Mouse (Mus musculus) heart, embryonic 10.5 days (tissue): ENCODE measurements at regions not wholly inside any gene's neighbourhood (a gene's known extent, or its start where the extent isn't known, plus 50 kb on each side); places are given as distances from the start of the nearest gene placed in this dataset.
A peak's percentile ranks its signal among the peaks of the same experiment; 100 is the strongest.

Source experiments
- DNase-seq: peaks from one replicate; pipeline ENCODE4 v3.0.0-alpha.2; 2017; ENCODE audit warnings: low spot score
- H3K27ac ChIP-seq: fragments of 300-500 bp; sonication (generic); 2 replicates; pipeline ENCODE4 v1.5.1; 2016; ENCODE audit warnings: mild to moderate bottlenecking
- H3K27me3 ChIP-seq: fragments of 300-500 bp; sonication (generic); 2 replicates; pipeline ENCODE4 v1.6.1; 2016; ENCODE audit warnings: mild to moderate bottlenecking; ENCODE audit not compliant: poor library complexity, insufficient read depth, severe bottlenecking
- H3K36me3 ChIP-seq: fragments of 300-500 bp; sonication (generic); 2 replicates; pipeline ENCODE4 v1.6.1; 2016; ENCODE audit warnings: mild to moderate bottlenecking, moderate library complexity
- H3K4me1 ChIP-seq: fragments of 300-500 bp; sonication (generic); 2 replicates; pipeline ENCODE4 v1.6.1; 2016; ENCODE audit warnings: mild to moderate bottlenecking
- H3K4me3 ChIP-seq: fragments of 300-500 bp; sonication (generic); 2 replicates; pipeline ENCODE4 v1.5.1; 2016; ENCODE audit warnings: mild to moderate bottlenecking, moderate library complexity
- H3K9me3 ChIP-seq: fragments of 300-500 bp; sonication (generic); 2 replicates; pipeline ENCODE4 v1.6.1; 2016; ENCODE audit warnings: mild to moderate bottlenecking, moderate library complexity
- WGBS: fragments of 180-500 bp; shearing (Covaris S2); methylation state at CpG from one replicate; pipeline ENCODE4 v1.1.7; 2016; 5-methylcytosine and 5-hydroxymethylcytosine counted together

- no peak for DNase-seq
These were observed 189.7 kb upstream of the Rspo3 start for GRCm38 (mm10) chr10:29725319-29725718.

DNA sequence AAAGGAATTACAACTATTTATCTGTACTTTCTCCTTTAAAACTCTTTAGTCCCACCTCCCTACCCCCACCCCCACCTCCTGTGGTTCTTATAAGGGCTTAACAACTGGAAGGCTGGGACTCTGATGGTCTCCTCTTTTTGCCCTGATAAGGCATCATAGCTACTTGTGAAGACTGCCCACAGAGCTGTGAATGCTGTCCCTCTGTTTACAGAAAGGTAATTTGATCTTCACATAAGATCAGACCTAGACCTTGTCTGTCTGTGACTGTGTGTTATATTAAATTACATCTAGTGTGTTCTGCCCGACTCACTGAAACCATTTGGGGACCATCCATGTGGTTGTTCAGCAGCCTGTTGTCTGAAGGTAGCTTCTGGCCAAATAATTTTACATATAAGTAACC, 175.3 kb upstream of the Rspo3 start:
- H3K4me3 ChIP-seq = no peak overlapping the region
- H3K27ac ChIP-seq = no peak overlapping the region
- no peak for DNase-seq
- H3K36me3 ChIP-seq = no peaks in the 10 kb centered on the region
- H3K27me3 ChIP-seq = no peaks in the 10 kb centered on the region
- no peaks in the 10 kb centered on the region for H3K4me1 ChIP-seq
- no peaks in the 10 kb centered on the region for H3K9me3 ChIP-seq
- 21% methylated on average over 1 of the region's 1 CpGs for WGBS

More at GRCm38 (mm10) chr10:29725319-29725718, 189.7 kb upstream of the Rspo3 start:
- Histone ChIP-seq H3K36me3 (no peaks in the 10 kb centered on the region), H3K27me3 (no peaks in the 10 kb centered on the region), H3K4me3 (no peak overlapping the region), H3K9me3 (no peaks in the 10 kb centered on the region), H3K27ac (no peak overlapping the region), H3K4me1 (no peaks in the 10 kb centered on the region)
- WGBS = 90% methylated on average over 3 of the region's 3 CpGs

DNA sequence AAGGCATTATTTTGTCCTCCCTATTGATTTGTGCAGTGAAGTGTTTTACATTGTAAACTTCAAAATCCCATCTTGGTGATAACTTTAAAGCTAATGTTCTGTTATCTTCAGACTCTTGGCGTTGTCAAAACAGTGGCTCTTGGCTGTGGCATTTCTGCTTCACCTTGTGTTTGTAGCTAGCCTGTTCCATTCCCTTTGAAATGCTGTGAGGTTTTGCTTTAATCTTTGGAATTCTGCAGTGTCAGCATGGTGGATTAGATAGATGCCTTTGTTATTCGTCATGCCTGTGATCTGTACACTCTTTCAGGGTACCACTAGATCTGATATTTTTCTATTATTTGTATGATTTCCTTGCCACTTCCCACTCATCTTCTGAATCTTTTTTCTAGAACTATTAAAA, 173.0 kb upstream of the Rspo3 start:
- no peak overlapping the region for H3K27ac ChIP-seq
- no peak for DNase-seq
- 15% methylated on average over 2 of the region's 2 CpGs for WGBS
- no peaks in the 10 kb centered on the region for H3K27me3 ChIP-seq
- H3K4me3 ChIP-seq = no peak overlapping the region
- no peaks in the 10 kb centered on the region for H3K36me3 ChIP-seq
- H3K4me1 ChIP-seq = no peaks in the 10 kb centered on the region
- no peaks in the 10 kb centered on the region for H3K9me3 ChIP-seq

GRCm38 (mm10) chr10:29693009-29693935, 157.6 kb upstream of the Rspo3 start:
- Histone ChIP-seq H3K27ac (peak overlapping the region; percentile 3; the same call in 1 of the 2 replicates), H3K4me3 (no peak overlapping the region), H3K4me1 (peaks cover 3% of the 10 kb centered on the region; the same call in 1 of the 2 replicates), H3K9me3 (no peaks in the 10 kb centered on the region), H3K27me3 (no peaks in the 10 kb centered on the region), H3K36me3 (no peaks in the 10 kb centered on the region)
- 40% methylated on average over 15 of the region's 15 CpGs for WGBS
- no peak for DNase-seq

- Histone ChIP-seq H3K36me3 (no peaks in the 10 kb centered on the region), H3K4me1 (peaks cover 3% of the 10 kb centered on the region; the same call in 1 of the 2 replicates), H3K9me3 (no peaks in the 10 kb centered on the region), H3K27ac (no peak overlapping the region), H3K4me3 (no peak overlapping the region), H3K27me3 (no peaks in the 10 kb centered on the region)
- WGBS = 76% methylated on average over 3 of the region's 3 CpGs
- no peak for DNase-seq
These were observed 153.9 kb upstream of the Rspo3 start for GRCm38 (mm10) chr10:29689529-29689928.

GRCm38 (mm10) chr10:29686982-29687381, 151.3 kb upstream of the Rspo3 start:
- no peaks in the 10 kb centered on the region for H3K4me1 ChIP-seq
- 84% methylated on average over 5 of the region's 5 CpGs for WGBS
- no peaks in the 10 kb centered on the region for H3K36me3 ChIP-seq
- no peaks in the 10 kb centered on the region for H3K9me3 ChIP-seq
- no peaks in the 10 kb centered on the region for H3K27me3 ChIP-seq
- no peak overlapping the region for H3K27ac ChIP-seq
- H3K4me3 ChIP-seq = no peak overlapping the region
- DNase-seq = no peak

- Histone ChIP-seq H3K4me1 (no peaks in the 10 kb centered on the region), H3K27ac (no peak overlapping the region), H3K27me3 (no peaks in the 10 kb centered on the region), H3K36me3 (no peaks in the 10 kb centered on the region), H3K4me3 (no peak overlapping the region), H3K9me3 (no peaks in the 10 kb centered on the region)
- no peak for DNase-seq
- 44% methylated on average over 3 of the region's 3 CpGs for WGBS
These were observed 138.7 kb upstream of the Rspo3 start for GRCm38 (mm10) chr10:29674377-29674776.

DNA sequence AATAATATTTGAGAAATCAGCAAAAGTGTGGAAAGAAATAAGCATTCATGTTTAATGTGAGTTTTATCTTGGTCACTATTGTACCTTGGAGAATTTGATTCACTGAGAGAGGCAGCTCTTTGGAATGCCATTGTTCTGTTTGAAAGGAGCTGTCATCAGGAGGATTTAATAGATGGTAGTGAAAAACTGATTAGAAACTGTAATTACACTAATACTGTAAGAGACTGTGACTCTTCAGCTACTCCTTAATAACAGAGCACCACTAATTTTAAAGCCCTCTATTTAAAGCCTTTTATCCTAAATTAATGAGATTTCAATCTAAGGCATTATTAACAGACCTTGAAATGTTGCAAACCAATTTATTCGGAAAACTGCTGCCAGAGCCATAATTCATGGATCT, 126.1 kb upstream of the Rspo3 start:
- Histone ChIP-seq H3K27ac (no peak overlapping the region), H3K27me3 (no peaks in the 10 kb centered on the region), H3K36me3 (no peaks in the 10 kb centered on the region), H3K4me3 (no peak overlapping the region), H3K9me3 (no peaks in the 10 kb centered on the region), H3K4me1 (no peaks in the 10 kb centered on the region)
- WGBS = 96% methylated on average over 1 of the region's 1 CpGs
- DNase-seq = no peak

- Histone ChIP-seq H3K4me1 (no peaks in the 10 kb centered on the region), H3K27me3 (no peaks in the 10 kb centered on the region), H3K9me3 (no peaks in the 10 kb centered on the region), H3K27ac (no peak overlapping the region), H3K36me3 (no peaks in the 10 kb centered on the region), H3K4me3 (no peak overlapping the region)
- WGBS = 78% methylated on average over 1 of the region's 1 CpGs
- DNase-seq = no peak
These were observed 104.6 kb upstream of the Rspo3 start for GRCm38 (mm10) chr10:29640249-29640648.

DNA sequence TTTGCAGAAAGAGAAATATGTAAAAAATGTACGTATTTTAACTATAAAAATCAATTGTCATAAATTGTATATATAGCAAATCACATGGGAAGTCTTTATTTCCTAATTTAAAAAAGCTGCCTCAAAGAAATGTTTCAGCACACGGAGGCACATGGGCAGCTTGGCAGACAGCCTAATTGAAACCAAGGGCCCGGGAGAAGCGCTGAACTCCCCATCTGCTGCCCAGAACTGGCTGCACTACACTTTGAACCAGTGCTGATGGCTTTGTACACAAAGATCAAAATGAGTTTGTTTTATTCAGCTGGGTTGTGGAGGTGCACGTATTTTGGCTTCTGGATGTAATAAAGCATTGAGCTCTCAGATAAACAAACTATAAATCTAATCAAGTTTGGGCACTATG, 100.2 kb upstream of the Rspo3 start:
- Histone ChIP-seq H3K9me3 (no peaks in the 10 kb centered on the region), H3K4me1 (no peaks in the 10 kb centered on the region), H3K36me3 (no peaks in the 10 kb centered on the region), H3K27ac (no peak overlapping the region), H3K4me3 (no peak overlapping the region), H3K27me3 (no peaks in the 10 kb centered on the region)
- WGBS = 78% methylated on average over 5 of the region's 5 CpGs
- DNase-seq = no peak

- Histone ChIP-seq H3K36me3 (no peaks in the 10 kb centered on the region), H3K27ac (no peak overlapping the region), H3K27me3 (no peaks in the 10 kb centered on the region), H3K9me3 (no peaks in the 10 kb centered on the region), H3K4me1 (no peaks in the 10 kb centered on the region), H3K4me3 (no peak overlapping the region)
- 56% methylated on average over 4 of the region's 4 CpGs for WGBS
- no peak for DNase-seq
These were observed 59.8 kb upstream of the Rspo3 start for GRCm38 (mm10) chr10:29595455-29595854.

DNA sequence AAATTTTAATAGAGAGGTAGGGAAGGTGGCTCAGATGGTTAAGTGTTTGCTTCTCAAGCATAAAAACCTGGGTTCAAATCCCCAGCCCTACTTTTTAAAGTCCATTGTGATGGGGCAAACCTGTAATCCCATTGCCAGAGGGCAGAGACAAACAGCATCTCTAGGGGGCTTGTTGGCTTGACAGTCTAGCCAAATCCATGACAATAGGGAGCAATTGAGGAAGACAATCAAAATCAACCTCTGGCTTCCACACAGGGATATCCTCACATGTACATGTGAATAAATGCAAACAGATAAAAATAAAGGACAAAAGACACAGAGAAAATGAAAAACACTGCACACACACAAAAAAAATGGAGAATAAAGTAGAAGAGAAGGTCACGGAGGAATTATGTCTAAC, 59.3 kb upstream of the Rspo3 start:
- Histone ChIP-seq H3K27me3 (no peaks in the 10 kb centered on the region), H3K9me3 (no peaks in the 10 kb centered on the region), H3K36me3 (no peaks in the 10 kb centered on the region), H3K27ac (no peak overlapping the region), H3K4me1 (no peaks in the 10 kb centered on the region), H3K4me3 (no peak overlapping the region)
- 83% methylated on average over 1 of the region's 1 CpGs for WGBS
- DNase-seq = no peak

- Histone ChIP-seq H3K27me3 (no peaks in the 10 kb centered on the region), H3K9me3 (no peaks in the 10 kb centered on the region), H3K36me3 (no peaks in the 10 kb centered on the region), H3K4me3 (no peak overlapping the region), H3K4me1 (no peaks in the 10 kb centered on the region), H3K27ac (no peak overlapping the region)
- 78% methylated on average over 3 of the region's 3 CpGs for WGBS
- no peak for DNase-seq
These were observed 57.2 kb upstream of the Rspo3 start for GRCm38 (mm10) chr10:29592906-29593305.

DNA sequence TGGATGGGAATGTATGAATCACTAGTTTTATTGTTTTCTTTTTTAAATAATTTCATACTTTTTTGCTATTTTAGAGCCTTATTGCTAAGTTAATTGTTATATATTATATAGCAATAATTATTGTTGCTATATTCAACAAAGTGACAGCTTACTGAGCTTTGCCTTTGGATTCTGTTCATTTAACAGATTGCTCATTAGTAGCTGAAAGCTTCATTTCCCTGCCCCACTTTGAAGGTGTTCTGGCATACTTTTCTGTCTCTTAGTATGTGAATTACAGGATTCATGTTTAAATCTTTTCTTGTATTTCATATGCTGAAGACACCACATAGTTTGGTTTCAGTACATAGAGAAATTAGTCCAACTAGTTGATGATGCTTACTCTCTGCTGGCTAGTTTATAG, 54.5 kb upstream of the Rspo3 start:
- Histone ChIP-seq H3K4me1 (no peaks in the 10 kb centered on the region), H3K27ac (no peak overlapping the region), H3K27me3 (no peaks in the 10 kb centered on the region), H3K4me3 (no peak overlapping the region), H3K9me3 (no peaks in the 10 kb centered on the region), H3K36me3 (no peaks in the 10 kb centered on the region)
- DNase-seq = no peak
